Mouse (Mus musculus): ENCODE data around the gene Mdga1. TPM values are rescaled to one million over a fixed set of nuclear protein-coding genes. Genes with fewer than 3 reads are reported as not detected.

Mdga1 gene
- 1 to 10 TPM; 3.1 to 4.2 TPM for total RNA-seq (2021)
- long read RNA-seq, experiment 1, result 0 reads
- long read RNA-seq, experiment 2, partial matches to known transcripts, result 1 of 1 reads
- long read RNA-seq, experiment 2, other reads (novel, unspliced or antisense), result 0 of 1 reads

GRCm38 (mm10) chr17:29970037-29970555 is at the start of gene Mdga1:
Gene Mdga1 (minus strand): TSS chr17:29970087.
- no peak for DNase-seq

DNA sequence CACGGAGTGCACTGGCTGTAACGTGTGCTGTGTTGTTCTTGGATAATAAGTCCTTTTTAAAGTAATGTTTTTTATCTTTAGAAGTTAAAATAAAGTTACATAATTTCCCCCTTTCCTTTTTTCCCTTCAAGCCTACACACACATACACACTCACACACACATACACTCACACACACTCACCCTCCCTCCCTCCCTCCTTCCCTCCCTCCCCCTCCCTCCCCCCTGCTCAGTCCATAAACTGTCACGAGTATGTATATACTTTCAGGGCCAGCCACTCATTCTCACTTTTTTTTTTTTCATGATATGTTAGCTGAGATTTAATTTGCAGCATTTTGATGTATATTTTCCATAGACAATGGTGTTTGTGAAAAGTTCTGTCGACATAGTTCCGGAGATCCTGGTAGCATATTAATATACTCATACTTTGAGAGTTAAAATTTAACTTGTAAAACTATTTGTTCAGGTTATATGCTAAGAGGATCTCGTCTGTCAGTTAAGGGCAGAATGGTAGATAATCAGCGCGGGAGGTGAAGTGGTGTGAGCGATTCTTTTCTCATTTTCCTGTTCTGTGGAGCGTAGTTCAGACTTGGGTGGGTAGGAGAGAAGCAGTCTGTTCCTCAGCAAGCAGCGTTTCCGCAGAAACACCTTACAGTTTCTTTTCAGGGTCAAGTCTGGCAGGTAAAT is 49.2 kb upstream of the Mdga1 start:
- DNase-seq, result no peak

DNA sequence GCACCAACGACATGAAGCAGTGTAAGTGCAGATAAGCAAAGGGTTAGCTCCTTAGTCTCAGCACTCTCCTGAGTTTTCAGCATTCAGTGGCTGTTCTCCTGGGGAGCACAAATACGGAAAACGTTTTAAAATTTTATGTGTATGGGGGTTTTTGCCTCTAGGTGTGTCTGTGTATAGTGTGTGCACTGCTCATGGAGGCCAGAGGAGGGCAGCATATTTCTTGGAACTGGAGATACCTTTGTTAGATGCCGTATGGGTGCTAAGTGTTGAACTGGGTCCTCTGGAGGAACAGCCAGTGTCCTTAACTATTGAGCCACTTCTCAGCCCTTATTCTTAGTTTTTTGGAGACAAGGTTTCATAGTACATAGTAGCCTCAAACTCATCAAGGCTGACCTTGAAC is 44.8 kb upstream of the Mdga1 start:
- no peak for DNase-seq

GRCm38 (mm10) chr17:30008392-30008791 is 38.5 kb upstream of the Mdga1 start:
- DNase-seq, result no peak

DNA sequence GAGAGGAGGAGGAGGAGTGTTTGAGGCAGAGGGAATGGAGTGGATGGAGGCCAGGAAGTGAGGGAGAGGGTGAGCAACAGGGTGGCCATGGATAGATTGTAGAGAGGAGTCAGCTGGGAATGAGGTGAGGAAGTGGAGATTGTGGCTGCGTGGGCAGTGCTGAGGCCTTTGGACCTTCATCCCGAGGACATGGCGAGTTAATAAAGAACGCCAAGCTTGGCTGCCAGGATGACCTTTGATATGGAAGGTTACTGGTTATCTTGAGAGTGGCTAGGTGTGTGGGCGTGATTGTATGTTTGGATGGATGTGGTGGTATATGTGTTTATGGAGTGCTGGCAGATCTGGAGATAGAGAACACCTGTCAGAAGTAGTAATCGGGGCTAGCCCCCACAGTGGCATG is 38.0 kb upstream of the Mdga1 start:
- no peak for DNase-seq

DNA sequence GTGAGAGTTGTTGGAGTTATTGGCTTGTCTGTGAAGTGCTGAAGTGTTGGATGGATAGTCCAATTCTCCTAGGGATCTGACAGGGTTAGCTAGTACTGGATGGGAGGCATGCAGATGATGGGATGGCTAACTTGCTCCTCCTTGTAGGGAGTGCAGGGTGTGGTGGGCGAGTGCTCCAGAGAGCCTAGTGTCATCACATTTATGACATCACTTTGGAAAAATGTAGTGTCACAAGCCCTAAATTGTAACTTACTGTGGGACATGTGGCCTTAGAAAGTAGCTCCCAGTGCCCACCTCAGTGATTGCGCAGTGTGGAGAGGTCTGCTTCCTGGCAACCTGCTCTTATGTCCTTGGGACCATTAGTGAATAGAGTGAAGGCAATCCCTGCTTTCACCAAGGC is 37.0 kb upstream of the Mdga1 start:
- DNase-seq, result no peak

DNA sequence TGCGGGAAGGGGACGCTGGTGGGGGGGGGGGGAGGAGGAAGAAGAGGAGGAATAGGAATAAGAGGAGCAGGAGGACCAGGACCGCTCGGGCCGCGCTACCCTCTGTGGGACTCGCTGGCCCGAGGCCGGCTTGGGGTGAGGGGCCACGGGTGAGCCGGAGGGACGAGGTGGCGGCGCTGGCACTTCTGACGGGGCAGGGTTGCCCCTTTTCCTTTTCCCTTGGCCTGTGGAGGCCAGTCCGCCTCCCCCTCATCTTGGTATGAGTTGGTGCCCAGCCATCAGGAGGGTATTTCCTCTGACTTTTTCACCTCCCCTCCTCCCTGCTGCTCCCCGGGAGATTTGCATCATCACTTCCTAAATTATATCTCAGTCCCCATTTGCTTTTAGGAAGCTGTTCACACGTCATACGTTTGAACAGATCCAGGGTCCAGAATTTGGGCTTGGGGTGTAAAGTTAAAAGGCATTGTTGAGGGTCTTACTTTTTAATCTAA is 35.6 kb upstream of the Mdga1 start:
- peak; percentile 53 for DNase-seq

DNA sequence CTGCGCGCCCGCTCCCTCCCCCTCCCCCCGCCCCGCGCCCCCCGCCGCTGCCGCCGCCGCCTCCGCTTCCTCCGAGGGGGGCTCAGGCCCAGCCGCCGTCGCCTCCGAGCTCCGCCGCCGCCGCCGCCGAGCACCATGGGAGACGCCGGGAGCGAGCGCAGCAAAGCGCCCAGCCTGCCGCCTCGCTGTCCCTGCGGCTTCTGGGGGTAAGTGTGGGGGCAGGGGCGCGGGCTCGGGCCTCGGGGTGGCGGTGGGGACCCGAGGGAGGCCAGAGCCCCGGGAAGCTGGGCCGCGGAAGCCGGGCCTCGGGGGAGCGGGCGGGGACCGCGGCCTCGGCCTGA is 35.2 kb upstream of the Mdga1 start:
- DNase-seq, result no peak

- DNase-seq, result peak; percentile 97
Measured at GRCm38 (mm10) chr17:30004203-30005102, 34.6 kb upstream of the Mdga1 start, which contains the start of gene Zfand3. Gene Zfand3 (plus strand): TSS chr17:30004733.

GRCm38 (mm10) chr17:29998566-29999295 is 28.8 kb upstream of the Mdga1 start:
- DNase-seq, result no peak

DNA sequence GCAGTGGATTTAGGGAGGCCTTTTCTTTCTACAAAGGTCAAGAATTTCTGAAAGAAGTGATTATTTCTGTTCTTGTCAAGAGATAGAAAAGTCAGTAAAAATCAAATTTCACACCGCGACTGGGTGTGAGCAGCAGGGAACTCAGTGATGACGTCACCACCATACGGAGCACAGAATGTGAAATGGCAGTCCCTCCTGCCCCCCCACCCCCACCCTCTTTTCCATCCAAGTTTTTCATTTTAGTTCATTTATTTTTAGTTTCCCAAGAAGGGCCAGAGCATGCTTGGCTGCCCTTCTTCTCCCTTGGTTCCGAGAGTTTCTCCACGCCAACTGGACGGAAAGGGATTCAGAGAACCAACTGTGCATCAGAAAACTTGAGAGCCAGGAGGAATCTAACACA is 27.8 kb upstream of the Mdga1 start:
- no peak for DNase-seq

DNA sequence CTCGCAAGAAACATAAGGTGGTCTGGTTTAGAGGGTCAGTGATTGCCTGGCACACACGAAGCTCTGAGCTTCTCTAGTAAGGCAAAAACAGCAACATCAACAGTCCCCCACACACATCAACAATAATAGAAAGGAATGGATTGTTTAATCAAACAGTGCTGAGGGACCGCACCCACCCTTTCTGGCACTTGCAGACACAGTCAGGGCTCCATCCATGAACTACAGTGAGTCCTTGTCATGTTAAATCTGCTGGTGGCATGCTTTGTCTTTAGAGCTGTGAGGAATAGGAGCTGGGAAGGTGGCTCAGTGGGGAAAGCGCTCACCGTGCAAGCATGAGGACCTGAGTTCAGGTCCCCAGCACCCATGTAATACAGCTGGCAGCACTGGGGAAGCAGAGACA is 26.1 kb upstream of the Mdga1 start:
- DNase-seq, result no peak

DNA sequence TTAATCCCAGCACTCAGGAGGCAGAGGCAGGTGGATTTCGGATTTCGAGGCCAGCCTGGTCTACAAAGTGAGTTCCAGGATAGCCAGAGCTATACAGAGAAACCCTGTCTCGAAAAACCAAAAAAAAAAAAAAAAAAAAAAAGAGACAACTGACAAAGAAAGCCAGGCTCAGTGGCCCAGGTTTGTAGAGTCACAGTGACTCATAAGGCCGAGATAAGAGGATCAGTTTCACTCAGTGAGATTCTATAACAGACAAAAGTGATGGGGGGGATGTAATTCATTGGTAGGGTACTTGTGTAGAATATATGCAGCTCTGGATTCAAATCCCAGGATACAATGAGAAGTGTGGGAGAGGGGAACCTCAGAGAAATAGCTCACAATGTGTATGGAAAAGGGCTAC is 24.6 kb upstream of the Mdga1 start:
- DNase-seq, result no peak

- DNase-seq, result no peak
Measured at GRCm38 (mm10) chr17:29994011-29994410, 24.1 kb upstream of the Mdga1 start.

GRCm38 (mm10) chr17:29993488-29993887 is 23.6 kb upstream of the Mdga1 start:
- DNase-seq, result no peak

- DNase-seq, result no peak
Measured at GRCm38 (mm10) chr17:29990845-29991244, 21.0 kb upstream of the Mdga1 start.

GRCm38 (mm10) chr17:29990136-29990535 is 20.2 kb upstream of the Mdga1 start:
- DNase-seq, result no peak

DNA sequence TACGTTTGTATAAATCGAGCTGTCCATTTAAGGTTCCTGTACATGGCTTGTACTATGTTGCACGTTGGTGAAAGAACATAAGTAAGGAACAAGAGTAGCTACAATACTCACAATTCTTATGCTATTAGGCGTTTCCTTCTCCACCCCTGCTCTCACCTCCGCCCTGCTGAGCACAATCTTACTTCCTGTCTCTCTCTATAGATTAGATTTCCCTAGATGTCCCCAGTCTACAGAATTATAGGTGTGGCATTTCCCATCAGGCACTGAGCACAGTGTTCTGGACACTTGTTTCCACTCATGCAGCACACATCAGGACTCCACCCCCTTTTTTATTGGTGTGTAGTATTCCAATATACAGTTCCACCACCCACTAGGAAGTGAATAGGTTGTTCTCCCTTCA is 19.8 kb upstream of the Mdga1 start:
- no peak for DNase-seq

GRCm38 (mm10) chr17:29988141-29988540 is 18.3 kb upstream of the Mdga1 start:
- DNase-seq, result peak; percentile 41

GRCm38 (mm10) chr17:29985534-29985933 is 15.6 kb upstream of the Mdga1 start:
- no peak for DNase-seq

- no peak for DNase-seq
Measured at GRCm38 (mm10) chr17:29984931-29985330, 15.0 kb upstream of the Mdga1 start.

DNA sequence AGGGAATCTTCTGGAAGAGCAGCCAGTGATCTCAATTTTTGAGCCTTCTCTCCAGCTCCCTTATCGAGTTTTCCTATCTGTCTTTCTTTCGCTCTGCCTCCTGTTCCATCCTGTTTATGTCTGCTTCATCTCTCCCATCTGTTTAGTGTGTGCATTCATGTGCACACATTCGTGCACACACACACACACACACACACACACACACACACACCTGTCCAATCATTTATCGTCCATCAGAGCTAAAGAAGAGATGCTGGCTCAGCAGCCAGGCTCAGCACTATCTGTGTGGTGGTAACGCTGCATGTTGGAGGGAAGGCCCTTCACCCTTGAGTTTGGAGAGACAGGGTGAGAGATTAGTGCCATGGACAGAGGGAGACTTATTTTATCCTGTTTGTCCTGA is 13.3 kb upstream of the Mdga1 start:
- DNase-seq, result no peak

All from adrenal gland, postnatal 10 days (tissue).